Mouse (Mus musculus) heart, embryonic 16.5 days (tissue): Measurements from ENCODE around the gene Ddx54. TPM values are rescaled to one million over a fixed set of nuclear protein-coding genes. Genes with fewer than 3 reads are reported as not detected.

ENCODE experiments used
- ATAC-seq: fragments of 200-750 bp; cut with Nextera tagmentation; replicated peaks from 2 replicates; pipeline ENCODE4 v1.8.0; 2017; ENCODE audit warnings: moderate number of reproducible peaks; ENCODE audit not compliant: insufficient read depth, low FRiP score; ENCODE audit errors: extremely low read depth
- H3K27ac ChIP-seq: fragments of 300-500 bp; sonication (generic); 2 replicates; pipeline ENCODE4 v1.5.1; 2014; ENCODE audit warnings: mild to moderate bottlenecking, low read length, control low read depth, moderate library complexity
- H3K27me3 ChIP-seq: fragments of 300-500 bp; sonication (generic); 2 replicates; pipeline ENCODE4 v1.6.1; 2014; ENCODE audit warnings: low read length, mixed read lengths; ENCODE audit not compliant: control insufficient read depth, insufficient read depth
- H3K36me3 ChIP-seq: fragments of 300-500 bp; sonication (generic); 2 replicates; pipeline ENCODE4 v1.6.1; 2014; ENCODE audit not compliant: control insufficient read depth, insufficient read depth
- H3K4me1 ChIP-seq: fragments of 300-500 bp; sonication (generic); 2 replicates; pipeline ENCODE4 v1.6.1; 2014; ENCODE audit warnings: low read length, mixed read lengths; ENCODE audit not compliant: control insufficient read depth, insufficient read depth
- H3K4me2 ChIP-seq: fragments of 300-500 bp; sonication (generic); 2 replicates; pipeline ENCODE4 v1.6.1; 2014; ENCODE audit warnings: low read depth, mild to moderate bottlenecking, control low read depth, low read length
- H3K4me3 ChIP-seq: fragments of 300-500 bp; sonication (generic); 2 replicates; pipeline ENCODE4 v1.5.1; 2014; ENCODE audit warnings: mild to moderate bottlenecking, control low read depth, low read length
- H3K9ac ChIP-seq: fragments of 300-500 bp; sonication (generic); 2 replicates; pipeline ENCODE4 v1.6.1; 2014; ENCODE audit warnings: low read length, control low read depth
- H3K9me3 ChIP-seq: fragments of 300-500 bp; sonication (generic); replicated peaks from 2 replicates; pipeline ENCODE4 v1.6.1; 2016; ENCODE audit warnings: low read length; ENCODE audit not compliant: control insufficient read depth
- WGBS: fragments of 180-500 bp; shearing (Covaris S2); extraction: QIAGEN DNeasy Blood & Tissue Kit; methylation state at CpG from one replicate; pipeline ENCODE4 v1.1.7; 2014; 5-methylcytosine and 5-hydroxymethylcytosine counted together
- polyA plus RNA-seq: library from polyadenylated mRNA; unstranded; fragments of >200 nt; fragmentation: Nextera tagmentation; extraction: Ambion mirVana; gene quantifications from 2 replicates; pipeline ENCODE4 v1.2.1, GENCODE M21; 2015

Gene Ddx54
- polyA plus RNA-seq, 1 experiment from 2014 or later = 35.0 TPM

GRCm38 (mm10) chr5:120612822-120613604 lies 474 bp downstream of the Ddx54 start:
- peaks cover 17% of the 10 kb centered on the region for H3K36me3 ChIP-seq
- H3K27me3 ChIP-seq = no peaks in the 10 kb centered on the region
- peaks cover 5% of the 10 kb centered on the region for H3K9me3 ChIP-seq
- peak; percentile 91 for ATAC-seq
- WGBS = under 1% methylated on average over 69 of the region's 69 CpGs
- peak overlapping the region; percentile 60 for H3K4me3 ChIP-seq
- H3K4me2 ChIP-seq = peak overlapping the region; percentile 90
- peaks cover 14% of the 10 kb centered on the region for H3K4me1 ChIP-seq
- peak overlapping the region; percentile 67 for H3K9ac ChIP-seq
- peak overlapping the region; percentile 81 for H3K27ac ChIP-seq

- H3K9me3 ChIP-seq = peaks cover 5% of the 10 kb centered on the region
- H3K4me1 ChIP-seq = peaks cover 13% of the 10 kb centered on the region
- no peaks in the 10 kb centered on the region for H3K27me3 ChIP-seq
- WGBS = 92% methylated on average over 4 of the region's 4 CpGs
- no peak for ATAC-seq
- H3K9ac ChIP-seq = no peak overlapping the region
- H3K27ac ChIP-seq = no peak overlapping the region
- no peak overlapping the region for H3K4me2 ChIP-seq
- no peak overlapping the region for H3K4me3 ChIP-seq
- peaks cover 39% of the 10 kb centered on the region for H3K36me3 ChIP-seq
These were observed 3.4 kb downstream of the Ddx54 start for GRCm38 (mm10) chr5:120615903-120616302.

DNA sequence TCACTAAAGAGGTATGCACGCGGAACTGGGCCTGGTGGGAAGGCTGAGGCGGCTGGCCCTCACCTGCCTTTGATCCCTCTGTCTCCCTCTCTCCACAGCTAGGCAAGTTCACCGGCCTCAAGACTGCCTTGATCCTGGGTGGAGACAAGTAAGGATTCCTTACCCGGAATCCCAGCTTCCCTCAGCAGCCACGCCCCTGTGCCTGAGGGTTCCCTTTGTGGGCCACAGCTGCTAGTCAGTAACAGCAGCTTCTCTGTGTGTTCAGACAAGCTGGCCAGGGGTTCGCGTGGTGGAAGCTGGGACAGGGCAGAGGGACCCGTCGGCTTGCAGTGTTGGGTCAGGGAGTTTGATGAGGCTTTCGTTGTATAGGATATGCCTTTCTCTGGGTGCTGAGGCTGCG lies 6.2 kb downstream of the Ddx54 start:
- ATAC-seq = no peak
- Histone ChIP-seq H3K27me3 (no peaks in the 10 kb centered on the region), H3K27ac (no peak overlapping the region), H3K36me3 (peaks cover 50% of the 10 kb centered on the region), H3K4me2 (no peak overlapping the region), H3K9me3 (peaks cover 5% of the 10 kb centered on the region), H3K4me1 (peaks cover 10% of the 10 kb centered on the region), H3K9ac (no peak overlapping the region), H3K4me3 (no peak overlapping the region)
- WGBS = 84% methylated on average over 12 of the region's 12 CpGs

- no peak overlapping the region for H3K4me2 ChIP-seq
- peaks cover 6% of the 10 kb centered on the region for H3K4me1 ChIP-seq
- H3K27ac ChIP-seq = no peak overlapping the region
- ATAC-seq = no peak
- peaks cover 52% of the 10 kb centered on the region for H3K36me3 ChIP-seq
- H3K9me3 ChIP-seq = peaks cover 5% of the 10 kb centered on the region
- 14% methylated on average over 5 of the region's 5 CpGs for WGBS
- H3K27me3 ChIP-seq = no peaks in the 10 kb centered on the region
- H3K9ac ChIP-seq = no peak overlapping the region
- no peak overlapping the region for H3K4me3 ChIP-seq
These were observed 6.7 kb downstream of the Ddx54 start for GRCm38 (mm10) chr5:120619201-120619600.

GRCm38 (mm10) chr5:120620375-120621077 lies 8.0 kb downstream of the Ddx54 start:
- no peak overlapping the region for H3K4me3 ChIP-seq
- peaks cover 5% of the 10 kb centered on the region for H3K9me3 ChIP-seq
- peak; percentile 21; the same call in 1 of the 2 replicates for ATAC-seq
- H3K4me1 ChIP-seq = peaks cover 6% of the 10 kb centered on the region
- WGBS = 68% methylated on average over 18 of the region's 18 CpGs
- no peak overlapping the region for H3K27ac ChIP-seq
- no peak overlapping the region for H3K9ac ChIP-seq
- no peaks in the 10 kb centered on the region for H3K27me3 ChIP-seq
- peaks cover 55% of the 10 kb centered on the region for H3K36me3 ChIP-seq
- H3K4me2 ChIP-seq = no peak overlapping the region

- 80% methylated on average over 23 of the region's 23 CpGs for WGBS
- H3K9ac ChIP-seq = no peak overlapping the region
- H3K36me3 ChIP-seq = peaks cover 56% of the 10 kb centered on the region
- no peaks in the 10 kb centered on the region for H3K9me3 ChIP-seq
- no peaks in the 10 kb centered on the region for H3K27me3 ChIP-seq
- H3K4me2 ChIP-seq = no peak overlapping the region
- H3K4me3 ChIP-seq = no peak overlapping the region
- peak; percentile 49 for ATAC-seq
- H3K27ac ChIP-seq = no peak overlapping the region
- H3K4me1 ChIP-seq = peaks cover 6% of the 10 kb centered on the region
These were observed 8.7 kb downstream of the Ddx54 start for GRCm38 (mm10) chr5:120621078-120621765.

DNA sequence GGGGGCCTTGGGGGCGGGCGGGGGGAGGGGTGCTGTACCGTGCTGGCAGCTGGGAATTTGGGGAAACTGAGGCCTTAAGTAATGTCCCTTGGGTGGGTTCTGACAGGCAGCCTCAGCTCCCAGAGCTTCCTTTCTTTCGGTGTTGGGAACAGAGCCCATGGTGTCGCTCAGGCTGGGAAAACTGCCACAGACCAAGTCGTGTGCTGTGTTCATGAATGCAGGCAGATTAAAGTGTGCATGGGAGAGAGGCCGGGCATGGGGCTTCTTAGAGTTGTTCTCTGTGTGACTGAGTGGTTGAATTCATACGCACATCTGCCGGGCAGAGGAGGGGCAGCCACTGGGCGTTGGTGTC lies 9.3 kb downstream of the Ddx54 start:
- Histone ChIP-seq H3K27me3 (no peaks in the 10 kb centered on the region), H3K4me1 (peaks cover 6% of the 10 kb centered on the region), H3K4me2 (no peak overlapping the region), H3K9ac (no peak overlapping the region), H3K9me3 (no peaks in the 10 kb centered on the region), H3K4me3 (no peak overlapping the region), H3K27ac (no peak overlapping the region), H3K36me3 (peaks cover 56% of the 10 kb centered on the region)
- WGBS = 84% methylated on average over 10 of the region's 10 CpGs
- ATAC-seq = no peak

GRCm38 (mm10) chr5:120622198-120622851 lies 9.8 kb downstream of the Ddx54 start:
- no peak overlapping the region for H3K4me2 ChIP-seq

More at GRCm38 (mm10) chr5:120622198-120622851, 9.8 kb downstream of the Ddx54 start:
- Histone ChIP-seq H3K4me3 (no peak overlapping the region), H3K4me1 (peaks cover 6% of the 10 kb centered on the region), H3K9me3 (no peaks in the 10 kb centered on the region), H3K36me3 (peaks cover 57% of the 10 kb centered on the region), H3K27me3 (no peaks in the 10 kb centered on the region), H3K9ac (no peak overlapping the region), H3K27ac (no peak overlapping the region)
- 65% methylated on average over 5 of the region's 5 CpGs for WGBS
- ATAC-seq = no peak
